Mouse (Mus musculus): ENCODE data around the gene Zfp628. TPM values are rescaled to one million over a fixed set of nuclear protein-coding genes. Genes with fewer than 3 reads are reported as not detected.

Gene Zfp628
- 8.0 and 9.8 TPM in 2 replicates for polyA plus RNA-seq (2012; rRNA removed)

DNA sequence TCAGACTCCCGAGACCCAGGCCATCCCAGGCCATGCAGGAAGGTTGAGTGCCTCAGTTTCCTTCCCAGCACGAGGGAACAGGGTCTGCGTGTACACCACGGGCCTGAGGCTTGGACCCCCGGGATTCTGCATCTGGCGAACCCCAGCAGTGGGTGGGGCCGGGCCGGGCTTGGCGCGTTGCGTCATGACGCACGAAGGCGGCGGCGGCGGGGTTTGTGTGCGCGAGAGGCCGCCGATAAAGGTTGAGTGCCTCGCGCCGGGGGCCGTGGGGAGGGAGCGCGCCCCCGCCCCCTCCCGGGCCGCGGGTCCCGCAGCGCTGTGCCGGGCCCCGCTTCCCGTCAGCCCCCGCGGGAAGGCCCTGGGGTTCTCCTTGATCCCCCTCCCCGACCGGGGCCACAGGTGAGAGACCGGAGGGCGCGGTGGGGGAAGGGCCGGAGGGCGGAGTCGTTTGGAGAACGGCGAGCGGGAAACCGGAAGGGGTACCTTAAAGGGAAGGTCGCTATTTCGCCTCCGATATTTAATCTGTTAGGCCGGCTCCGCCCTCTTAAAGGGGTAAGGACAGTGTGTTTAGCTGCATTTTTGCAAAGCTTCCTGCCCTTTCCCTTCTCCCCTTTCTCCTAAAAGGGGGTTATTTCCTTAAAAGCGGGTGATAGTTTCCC, at the start of gene Zfp628:
Gene Zfp628, plus strand, starts transcription at position 211 of the 659 bp plus-strand sequence.

GRCm38 (mm10) chr7:4870133-4870532, 44.9 kb upstream of the Zfp628 start, which contains the start of gene Isoc2b:
Gene Isoc2b, minus strand, starts transcription at chr7:4870258.

DNA sequence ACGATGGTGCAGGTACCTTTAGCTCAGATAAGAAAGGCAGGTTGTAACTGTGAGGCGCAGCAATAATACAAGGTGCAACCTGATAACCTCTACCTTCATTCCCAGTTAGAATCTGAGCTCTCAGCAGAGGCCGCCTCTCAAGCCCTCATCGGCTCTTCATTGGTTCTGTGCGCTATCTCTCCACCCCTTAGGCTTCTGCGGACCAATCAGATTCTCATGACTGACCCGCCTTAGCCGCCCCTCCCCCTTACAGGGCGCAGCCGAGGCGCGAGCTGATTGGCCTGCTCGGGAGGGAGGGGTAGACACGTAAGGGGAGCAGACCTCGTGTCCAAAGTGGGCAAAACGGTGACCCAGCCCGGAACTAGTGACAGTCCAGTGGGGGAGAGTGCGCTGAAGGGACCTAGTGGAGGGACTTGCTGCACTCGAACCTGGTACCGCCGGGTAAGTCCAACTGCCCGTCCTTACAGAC, 38.2 kb upstream of the Zfp628 start, which contains the start of gene Isoc2a:
Gene Isoc2a, plus strand, starts transcription at position 401 of the 469 bp plus-strand sequence.

DNA sequence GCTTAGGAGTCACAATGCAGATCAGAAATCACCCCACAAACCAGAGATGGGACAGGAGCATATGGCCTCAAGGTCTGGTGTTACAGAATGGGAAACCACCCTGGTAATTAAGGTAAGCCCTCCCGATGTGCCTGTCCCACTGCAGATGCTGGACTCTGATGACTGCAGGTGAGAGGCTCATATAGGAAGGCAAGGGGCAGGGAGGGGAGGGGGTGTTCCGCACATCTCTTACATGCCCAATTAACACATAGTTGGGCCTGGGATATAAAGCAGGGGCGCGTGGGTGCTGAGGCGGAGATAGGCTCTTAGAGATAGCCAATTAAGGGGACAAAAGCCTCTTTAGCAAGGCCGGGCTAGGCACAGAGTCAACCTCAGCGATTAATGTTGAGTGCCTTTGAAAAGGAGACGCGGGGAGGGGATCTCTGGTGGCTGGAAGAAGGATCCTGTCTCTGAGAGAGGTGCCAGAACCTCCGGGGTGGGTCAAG, 8.5 kb upstream of the Zfp628 start, which contains the start of gene Gm36210:
Gene Gm36210, minus strand, starts transcription at position 51 of the 485 bp plus-strand sequence.

GRCm38 (mm10) chr7:4921824-4922482, 6.9 kb downstream of the Zfp628 start, which contains the start of gene Nat14:
Gene Nat14, plus strand, starts transcription at chr7:4922028.

DNA sequence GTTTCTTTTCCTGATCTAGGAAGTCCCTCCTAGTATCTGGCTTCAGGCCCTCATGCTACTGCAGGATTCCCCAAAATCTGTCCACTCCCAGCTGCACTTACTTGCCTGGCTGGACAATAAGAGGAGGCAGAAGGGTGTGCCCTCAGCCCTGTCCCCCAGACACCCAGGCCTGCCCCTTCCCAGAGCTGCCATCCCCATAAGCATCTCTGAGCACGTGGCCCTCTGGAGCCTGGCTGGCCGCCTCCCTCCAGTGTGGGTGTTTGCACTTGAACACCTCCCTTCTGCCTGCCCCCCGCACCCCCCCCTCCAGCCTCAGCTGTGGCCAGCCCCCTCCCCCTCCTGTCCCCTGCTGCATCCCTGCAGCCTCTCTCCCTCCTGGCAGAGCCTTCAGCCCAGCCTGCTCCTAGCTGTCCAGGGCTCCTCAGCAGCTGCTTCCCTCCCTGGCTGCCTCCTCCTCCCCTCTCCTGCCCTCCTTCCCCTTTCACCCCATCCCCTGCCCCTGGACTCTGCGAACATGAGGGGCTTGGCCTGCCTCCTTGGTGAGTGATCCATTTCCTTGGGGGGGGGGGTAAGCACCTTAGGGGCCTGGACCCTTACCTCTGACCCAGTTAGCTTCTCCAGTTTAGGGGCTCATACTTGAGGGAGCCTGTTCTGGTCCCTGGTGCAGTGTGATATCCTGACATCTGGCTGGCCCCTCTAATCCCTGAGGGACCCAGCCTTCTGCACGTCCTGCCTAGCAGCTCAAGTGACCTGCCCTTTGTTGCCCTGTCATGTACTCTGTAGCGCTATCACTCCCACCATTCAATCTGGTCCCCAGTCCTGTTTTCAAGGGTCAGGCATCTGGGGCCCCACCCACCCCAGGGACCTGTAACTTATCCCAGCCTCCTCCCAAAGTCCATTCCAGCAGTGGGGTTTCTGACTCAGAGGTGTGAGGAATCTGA, 10.7 kb downstream of the Zfp628 start, which contains the start of gene Ssc5d:
Gene Ssc5d, plus strand, starts transcription at position 345 of the 941 bp plus-strand sequence.

DNA sequence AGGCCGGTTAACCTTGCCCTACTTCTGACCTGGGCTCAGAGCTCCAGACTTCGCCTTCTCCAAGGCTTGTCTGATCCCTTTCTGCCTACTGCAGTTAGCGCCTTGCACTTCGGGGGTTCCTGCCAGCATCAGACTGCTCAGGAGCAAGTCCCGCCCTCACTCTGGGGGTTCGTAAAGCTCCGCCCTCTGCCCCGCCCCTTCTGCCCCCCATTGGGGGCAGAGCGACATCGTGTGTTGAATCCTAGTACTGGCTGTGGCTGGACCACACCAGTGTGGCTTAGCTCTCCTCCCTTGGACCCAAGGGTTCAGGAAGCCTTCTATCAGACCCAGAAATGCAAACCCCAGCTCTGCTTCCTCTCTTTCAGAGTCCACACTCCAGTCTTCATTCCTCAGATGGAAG, 49.3 kb downstream of the Zfp628 start, which contains the start of gene Sbk2:
Gene Sbk2, minus strand, starts transcription at position 135 of the 400 bp plus-strand sequence.

DNA sequence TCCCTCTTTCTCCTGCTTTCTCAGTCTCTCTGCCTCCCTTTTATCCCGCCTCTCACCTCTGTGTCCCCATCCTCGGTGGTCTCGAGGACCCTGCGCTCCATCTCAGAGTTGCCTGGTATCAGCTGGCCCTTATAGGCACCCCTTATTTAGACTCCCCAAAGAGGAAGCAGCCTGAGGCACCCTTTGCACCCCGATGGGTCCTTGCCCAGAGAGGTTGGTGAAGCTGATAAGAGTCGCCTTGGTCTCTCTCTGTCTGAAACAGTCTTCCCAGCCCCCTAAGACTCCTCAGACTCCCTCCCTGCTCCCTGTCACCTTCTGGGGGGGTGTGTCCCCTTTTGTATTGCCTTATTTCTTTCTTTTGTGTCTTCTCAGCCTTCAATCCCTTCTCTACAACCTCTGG, 56.1 kb downstream of the Zfp628 start, which contains the start of gene Sbk3:
Gene Sbk3, minus strand, starts transcription at position 101 of the 400 bp plus-strand sequence.

Other genes with a start within 250 kb of the Zfp628 start
- 102 and 104 TPM in 2 replicates for gene Hspbp1, start 230.1 kb upstream of the Zfp628 start, polyA plus RNA-seq (2012; rRNA removed)
- gene Brsk1, start 224.6 kb upstream of the Zfp628 start, polyA plus RNA-seq (2012; rRNA removed), result 143 and 158 TPM in 2 replicates
- 0.11 and 0.14 TPM in 2 replicates for gene Tmem150b, start 190.0 kb upstream of the Zfp628 start, polyA plus RNA-seq (2012; rRNA removed)
- 112 and 122 TPM in 2 replicates for gene Kmt5c, start 175.1 kb upstream of the Zfp628 start, polyA plus RNA-seq (2012; rRNA removed)
- 29.6 and 43.1 TPM in 2 replicates for gene Cox6b2, start 162.1 kb upstream of the Zfp628 start, polyA plus RNA-seq (2012; rRNA removed)
- 0.03 TPM in 1 of 2 replicates, not detected in the other for gene Fam71e2, start 143.9 kb upstream of the Zfp628 start, polyA plus RNA-seq (2012; rRNA removed)
- gene Il11, start 132.4 kb upstream of the Zfp628 start, polyA plus RNA-seq (2012; rRNA removed), result 0.49 and 0.62 TPM in 2 replicates
- not detected in 2 replicates for gene Tmem190, start 132.3 kb upstream of the Zfp628 start, polyA plus RNA-seq (2012; rRNA removed)
- 6.4 and 7.8 TPM in 2 replicates for gene Tmem238, start 125.6 kb upstream of the Zfp628 start, polyA plus RNA-seq (2012; rRNA removed)
- gene Rpl28, start 122.3 kb upstream of the Zfp628 start, polyA plus RNA-seq (2012; rRNA removed), result 289 and 373 TPM in 2 replicates
- 351 and 378 TPM in 2 replicates for gene Ube2s, start 102.6 kb upstream of the Zfp628 start, polyA plus RNA-seq (2012; rRNA removed)
- gene Shisa7, start 70.5 kb upstream of the Zfp628 start, polyA plus RNA-seq (2012; rRNA removed), result 155 and 178 TPM in 2 replicates
- 2.4 and 3.1 TPM in 2 replicates for gene Isoc2b, start 45.0 kb upstream of the Zfp628 start, polyA plus RNA-seq (2012; rRNA removed)
- 6.4 and 7.5 TPM in 2 replicates for gene Isoc2a, start 38.1 kb upstream of the Zfp628 start, polyA plus RNA-seq (2012; rRNA removed)
- 0.89 and 1.0 TPM in 2 replicates for gene Gm36210, start 8.7 kb upstream of the Zfp628 start, polyA plus RNA-seq (2012; rRNA removed)
- 34.3 and 37.0 TPM in 2 replicates for gene Nat14, start 6.8 kb downstream of the Zfp628 start, polyA plus RNA-seq (2012; rRNA removed)
- gene Ssc5d, start 10.6 kb downstream of the Zfp628 start, polyA plus RNA-seq (2012; rRNA removed), result 2.5 and 3.2 TPM in 2 replicates
- 0.12 and 0.23 TPM in 2 replicates for gene Sbk2, start 49.2 kb downstream of the Zfp628 start, polyA plus RNA-seq (2012; rRNA removed)
- gene Sbk3, start 56.0 kb downstream of the Zfp628 start, polyA plus RNA-seq (2012; rRNA removed), result 1.9 and 2.0 TPM in 2 replicates
- 83.5 and 95.4 TPM in 2 replicates for gene Zfp579, start 80.9 kb downstream of the Zfp628 start, polyA plus RNA-seq (2012; rRNA removed)
- 9.7 and 10.5 TPM in 2 replicates for gene Zfp524, start 99.2 kb downstream of the Zfp628 start, polyA plus RNA-seq (2012; rRNA removed)
- 30.6 and 33.0 TPM in 2 replicates for gene Fiz1, start 99.5 kb downstream of the Zfp628 start, polyA plus RNA-seq (2012; rRNA removed)
- not detected in 2 replicates for gene Gm44973, start 100.3 kb downstream of the Zfp628 start, polyA plus RNA-seq (2012; rRNA removed)
- gene Zfp865, start 105.2 kb downstream of the Zfp628 start, polyA plus RNA-seq (2012; rRNA removed), result 28.3 and 32.9 TPM in 2 replicates
- 70.7 and 72.2 TPM in 2 replicates for gene Ccdc106, start 105.3 kb downstream of the Zfp628 start, polyA plus RNA-seq (2012; rRNA removed)
- not detected in 2 replicates for gene 4632433K11Rik, start 118.9 kb downstream of the Zfp628 start, polyA plus RNA-seq (2012; rRNA removed)
- gene Zfp784, start 123.2 kb downstream of the Zfp628 start, polyA plus RNA-seq (2012; rRNA removed), result 5.8 and 7.8 TPM in 2 replicates
- gene Zfp580, start 136.3 kb downstream of the Zfp628 start, polyA plus RNA-seq (2012; rRNA removed), result 46.8 and 62.8 TPM in 2 replicates
- gene U2af2, start 146.9 kb downstream of the Zfp628 start, polyA plus RNA-seq (2012; rRNA removed), result 319 and 341 TPM in 2 replicates
- 180 and 196 TPM in 2 replicates for gene Epn1, start 165.0 kb downstream of the Zfp628 start, polyA plus RNA-seq (2012; rRNA removed)
- not detected in 2 replicates for gene Rfpl4, start 201.7 kb downstream of the Zfp628 start, polyA plus RNA-seq (2012; rRNA removed)
- 0.36 and 0.44 TPM in 2 replicates for gene Rasl2-9, start 210.7 kb downstream of the Zfp628 start, polyA plus RNA-seq (2012; rRNA removed)
- gene Vmn1r55, start 234.5 kb downstream of the Zfp628 start, polyA plus RNA-seq (2012; rRNA removed), result not detected in 2 replicates

Data from central nervous system, embryonic 18 days (tissue).